Mouse (Mus musculus) embryonic facial prominence, embryonic 14.5 days (tissue): ENCODE results near the gene Gm867. TPM values are rescaled to one million over a fixed set of nuclear protein-coding genes. Genes with fewer than 3 reads are reported as not detected.

Experiments
- ATAC-seq: fragments of 200-750 bp; cut with Nextera tagmentation; 2 replicates; pipeline ENCODE4 v1.8.0; 2017; ENCODE audit warnings: low read depth, moderate number of reproducible peaks, moderate TSS enrichment
- DNase-seq: peaks from one replicate; pipeline ENCODE4 v3.0.0-alpha.2; 2015; ENCODE audit warnings: low spot score
- H3K27ac ChIP-seq: fragments of 300-500 bp; sonication (generic); replicated peaks from 2 replicates; pipeline ENCODE4 v1.5.1; 2014; ENCODE audit warnings: low read depth, mild to moderate bottlenecking, low read length, moderate library complexity
- H3K27me3 ChIP-seq: fragments of 300-500 bp; sonication (generic); replicated peaks from 2 replicates; pipeline ENCODE4 v1.6.1; 2014; ENCODE audit warnings: low read length; ENCODE audit not compliant: control insufficient read depth, insufficient read depth
- H3K36me3 ChIP-seq: fragments of 300-500 bp; sonication (generic); 2 replicates; pipeline ENCODE4 v1.6.1; 2014; ENCODE audit warnings: low read length, mixed read lengths; ENCODE audit not compliant: control insufficient read depth, insufficient read depth
- H3K4me1 ChIP-seq: fragments of 300-500 bp; sonication (generic); 2 replicates; pipeline ENCODE4 v1.6.1; 2014; ENCODE audit warnings: antibody characterized with exemption, low read length; ENCODE audit not compliant: control insufficient read depth, insufficient read depth
- H3K4me2 ChIP-seq: fragments of 300-500 bp; sonication (generic); 2 replicates; pipeline ENCODE4 v1.6.1; 2014; ENCODE audit warnings: low read depth, mild to moderate bottlenecking, low read length, moderate library complexity, mixed read lengths
- H3K4me3 ChIP-seq: fragments of 300-500 bp; sonication (generic); 2 replicates; pipeline ENCODE4 v1.5.1; 2014; ENCODE audit warnings: low read depth, mild to moderate bottlenecking, low read length
- H3K9ac ChIP-seq: fragments of 300-500 bp; sonication (generic); 2 replicates; pipeline ENCODE4 v1.6.1; 2014; ENCODE audit warnings: low read depth, mild to moderate bottlenecking, low read length, moderate library complexity, mixed read lengths
- H3K9me3 ChIP-seq: fragments of 300-500 bp; sonication (generic); 2 replicates; pipeline ENCODE4 v1.6.1; 2016; ENCODE audit warnings: low read length; ENCODE audit not compliant: control insufficient read depth
- WGBS: fragments of 180-500 bp; shearing (Covaris S2); extraction: QIAGEN DNeasy Blood & Tissue Kit; methylation state at CpG from one replicate; pipeline ENCODE4 v1.1.7; 2014; 5-methylcytosine and 5-hydroxymethylcytosine counted together
- polyA plus RNA-seq: library from polyadenylated mRNA; unstranded; fragments of >200 nt; fragmentation: Nextera tagmentation; extraction: Ambion mirVana; gene quantifications from 2 replicates; pipeline ENCODE4 v1.2.1, GENCODE M21; 2014

The Gm867 gene
- polyA plus RNA-seq, 1 experiment from 2014 or later, result 0.24 TPM

GRCm38 (mm10) chr10:75950791-75951210 lies 10.3 kb upstream of the Gm867 start:
- peak overlapping the region; percentile 67 for H3K9ac ChIP-seq
- H3K36me3 ChIP-seq, result no peaks in the 10 kb centered on the region
- DNase-seq (peak; percentile 48), ATAC-seq (peak; percentile 62)
- H3K27ac ChIP-seq, result no peak overlapping the region
- H3K4me2 ChIP-seq, result peak overlapping the region; percentile 94
- 0 out of 2 replicates have a peak, but pooled peaks cover 4% of the 10 kb centered on the region for H3K27me3 ChIP-seq
- H3K4me3 ChIP-seq, result peak overlapping the region; percentile 44
- H3K9me3 ChIP-seq, result no peaks in the 10 kb centered on the region
- WGBS, result 3% methylated on average over 19 of the region's 23 CpGs
- H3K4me1 ChIP-seq, result 0 out of 2 replicates have a peak, but pooled peaks cover 7% of the 10 kb centered on the region

GRCm38 (mm10) chr10:75949053-75950045 lies 8.9 kb upstream of the Gm867 start:
- no peak for DNase-seq
- H3K4me1 ChIP-seq, result 0 out of 2 replicates have a peak, but pooled peaks cover 7% of the 10 kb centered on the region
- no peaks in the 10 kb centered on the region for H3K27me3 ChIP-seq
- ATAC-seq, result no peak; the same call in 1 of the 2 replicates
- H3K4me2 ChIP-seq, result no peak overlapping the region
- WGBS, result 76% methylated on average over 22 of the region's 22 CpGs
- H3K36me3 ChIP-seq, result no peaks in the 10 kb centered on the region
- H3K4me3 ChIP-seq, result no peak overlapping the region
- no peak overlapping the region for H3K27ac ChIP-seq
- no peaks in the 10 kb centered on the region for H3K9me3 ChIP-seq
- no peak overlapping the region for H3K9ac ChIP-seq

GRCm38 (mm10) chr10:75948079-75948478 lies 7.6 kb upstream of the Gm867 start:
- no peaks in the 10 kb centered on the region for H3K27me3 ChIP-seq
- H3K27ac ChIP-seq, result no peak overlapping the region
- H3K9me3 ChIP-seq, result no peaks in the 10 kb centered on the region
- DNase-seq (no peak), ATAC-seq (no peak)
- WGBS, result 79% methylated on average over 5 of the region's 5 CpGs
- H3K36me3 ChIP-seq, result no peaks in the 10 kb centered on the region
- no peak overlapping the region for H3K4me3 ChIP-seq
- H3K4me1 ChIP-seq, result 0 out of 2 replicates have a peak, but pooled peaks cover 7% of the 10 kb centered on the region
- H3K9ac ChIP-seq, result no peak overlapping the region
- H3K4me2 ChIP-seq, result no peak overlapping the region

GRCm38 (mm10) chr10:75945896-75946295 lies 5.4 kb upstream of the Gm867 start:
- no peaks in the 10 kb centered on the region for H3K36me3 ChIP-seq
- H3K4me2 ChIP-seq, result no peak overlapping the region
- no peaks in the 10 kb centered on the region for H3K9me3 ChIP-seq
- WGBS, result 75% methylated on average over 7 of the region's 7 CpGs
- 0 out of 2 replicates have a peak, but pooled peaks cover 6% of the 10 kb centered on the region for H3K4me1 ChIP-seq
- DNase-seq (no peak), ATAC-seq (no peak)
- no peaks in the 10 kb centered on the region for H3K27me3 ChIP-seq
- no peak overlapping the region for H3K9ac ChIP-seq
- H3K27ac ChIP-seq, result no peak overlapping the region
- no peak overlapping the region for H3K4me3 ChIP-seq

GRCm38 (mm10) chr10:75945213-75945612 lies 4.7 kb upstream of the Gm867 start:
- H3K36me3 ChIP-seq, result no peaks in the 10 kb centered on the region
- H3K9me3 ChIP-seq, result no peaks in the 10 kb centered on the region
- H3K27ac ChIP-seq, result no peak overlapping the region
- ATAC-seq (no peak), DNase-seq (no peak)
- no peak overlapping the region for H3K9ac ChIP-seq
- no peaks in the 10 kb centered on the region for H3K27me3 ChIP-seq
- H3K4me2 ChIP-seq, result no peak overlapping the region
- H3K4me1 ChIP-seq, result no peaks in the 10 kb centered on the region
- H3K4me3 ChIP-seq, result no peak overlapping the region
- 87% methylated on average over 7 of the region's 7 CpGs for WGBS

- DNase-seq (no peak), ATAC-seq (no peak)
- no peak overlapping the region for H3K4me2 ChIP-seq
- no peaks in the 10 kb centered on the region for H3K4me1 ChIP-seq
- no peaks in the 10 kb centered on the region for H3K9me3 ChIP-seq
- no peaks in the 10 kb centered on the region for H3K36me3 ChIP-seq
- no peak overlapping the region for H3K4me3 ChIP-seq
- no peaks in the 10 kb centered on the region for H3K27me3 ChIP-seq
- H3K27ac ChIP-seq, result 0 out of 2 replicates have a peak overlapping the region, but pooled peaks have one; percentile 18
- 27% methylated on average over 11 of the region's 11 CpGs for WGBS
- no peak overlapping the region for H3K9ac ChIP-seq
These were observed 3.7 kb upstream of the Gm867 start for GRCm38 (mm10) chr10:75944066-75944772.

GRCm38 (mm10) chr10:75942736-75943477 lies 2.4 kb upstream of the Gm867 start, which contains the start of gene Vpreb3:
TSS of gene Vpreb3 (plus strand) at chr10:75943057.
- no peak within 1 kb of the TSS for H3K9ac ChIP-seq
- no peak within 1 kb of the TSS for H3K4me2 ChIP-seq
- no peaks in the 10 kb centered on the region for H3K27me3 ChIP-seq
- 75% methylated on average over 15 of the region's 15 CpGs for WGBS
- H3K27ac ChIP-seq, result no peak within 1 kb of the TSS
- no peak within 1 kb of the TSS for H3K4me3 ChIP-seq
- no peaks in the 10 kb centered on the region for H3K36me3 ChIP-seq
- no peaks in the 10 kb centered on the region for H3K4me1 ChIP-seq
- DNase-seq, result no peak
- no peak for ATAC-seq
- H3K9me3 ChIP-seq, result no peaks in the 10 kb centered on the region
